Mouse (Mus musculus): Measurements from ENCODE around the gene Usmg5. TPM values are rescaled to one million over a fixed set of nuclear protein-coding genes. Genes with fewer than 3 reads are reported as not detected.
A peak's percentile ranks its signal among the peaks of the same experiment; 100 is the strongest.

Usmg5 gene
- polyA plus RNA-seq, 1 experiment from 2014 or later: 1,548 TPM

GRCm38 (mm10) chr19:47118634-47119033 lies 28.2 kb upstream of the Usmg5 start:
- H3K36me3 ChIP-seq: peaks cover 56% of the 10 kb centered on the region
- WGBS: 88% methylated on average over 2 of the region's 2 CpGs
- no peak overlapping the region for H3K9ac ChIP-seq
- H3K4me3 ChIP-seq: no peak overlapping the region
- H3K4me2 ChIP-seq: no peak overlapping the region
- no peaks in the 10 kb centered on the region for H3K27me3 ChIP-seq
- ATAC-seq (ENCODE audit: low FRiP score, low read depth): no peak
- no peaks in the 10 kb centered on the region for H3K9me3 ChIP-seq
- no peaks in the 10 kb centered on the region for H3K4me1 ChIP-seq (replicated peaks)
- no peak overlapping the region for H3K27ac ChIP-seq (replicated peaks)

- Histone ChIP-seq H3K9ac (no peak overlapping the region), H3K9me3 (no peaks in the 10 kb centered on the region), H3K27ac (replicated peaks) (no peak overlapping the region), H3K4me1 (replicated peaks) (no peaks in the 10 kb centered on the region), H3K4me3 (no peak overlapping the region), H3K27me3 (no peaks in the 10 kb centered on the region), H3K4me2 (no peak overlapping the region), H3K36me3 (peaks cover 96% of the 10 kb centered on the region)
- WGBS: 97% methylated on average over 9 of the region's 9 CpGs
- ATAC-seq (ENCODE audit: low FRiP score, low read depth): no peak
Observed at GRCm38 (mm10) chr19:47104641-47105271, 14.3 kb upstream of the Usmg5 start.

GRCm38 (mm10) chr19:47101080-47101479 lies 10.6 kb upstream of the Usmg5 start:
- Histone ChIP-seq H3K27me3 (no peaks in the 10 kb centered on the region), H3K36me3 (peaks cover 91% of the 10 kb centered on the region), H3K9ac (no peak overlapping the region), H3K9me3 (no peaks in the 10 kb centered on the region), H3K27ac (replicated peaks) (no peak overlapping the region), H3K4me3 (no peak overlapping the region), H3K4me1 (replicated peaks) (no peaks in the 10 kb centered on the region), H3K4me2 (no peak overlapping the region)
- 97% methylated on average over 5 of the region's 5 CpGs for WGBS
- ATAC-seq (ENCODE audit: low FRiP score, low read depth): no peak

DNA sequence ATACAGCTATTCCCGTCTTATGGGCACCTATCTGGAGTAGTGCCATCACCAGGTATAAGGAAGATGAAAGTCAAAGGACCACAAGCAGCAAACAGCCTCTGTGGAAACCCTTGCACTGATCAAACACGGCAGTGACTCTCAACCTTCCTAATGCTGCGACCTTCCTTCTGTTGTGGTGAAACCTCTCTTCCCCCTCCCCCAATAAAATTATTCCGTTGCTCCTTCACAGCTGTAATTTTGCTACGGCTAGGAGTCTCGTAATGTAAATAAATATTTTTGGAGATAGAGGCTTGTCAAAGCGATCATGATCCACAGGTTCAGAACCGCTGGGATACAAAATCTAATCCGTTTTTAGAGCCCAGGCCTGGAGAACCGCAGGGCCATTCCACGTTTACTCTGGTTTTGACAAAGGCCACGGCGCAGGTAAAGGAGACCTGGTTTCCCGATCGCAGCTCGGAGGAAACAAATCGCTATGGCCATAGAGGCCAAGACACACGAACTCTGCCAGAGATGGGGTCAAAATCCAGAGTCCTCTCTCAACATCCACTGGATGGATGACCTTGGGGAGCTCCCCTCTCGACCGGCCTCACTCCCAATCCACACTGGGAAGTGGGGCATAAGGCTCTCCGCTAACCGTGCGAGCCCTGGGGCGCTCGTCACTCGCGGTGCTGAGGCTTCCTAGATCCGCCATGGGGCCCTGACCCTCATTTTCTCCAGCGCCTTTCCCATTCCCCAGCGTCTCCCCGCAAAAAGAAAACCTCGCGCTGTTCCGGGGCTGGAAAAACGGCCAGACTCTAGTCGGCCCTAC lies 525 bp downstream of the Usmg5 start:
- peaks cover 27% of the 10 kb centered on the region for H3K36me3 ChIP-seq
- H3K4me1 ChIP-seq (replicated peaks): peaks cover 35% of the 10 kb centered on the region
- H3K9ac ChIP-seq: peak overlapping the region; percentile 96
- peak overlapping the region; percentile 83 for H3K4me2 ChIP-seq
- H3K4me3 ChIP-seq: peak overlapping the region; percentile 90
- H3K27me3 ChIP-seq: no peaks in the 10 kb centered on the region
- peak; percentile 60 for ATAC-seq (ENCODE audit: low FRiP score, low read depth)
- H3K27ac ChIP-seq (replicated peaks): peak overlapping the region; percentile 87
- 3% methylated on average over 36 of the region's 36 CpGs for WGBS
- H3K9me3 ChIP-seq: no peaks in the 10 kb centered on the region

DNA sequence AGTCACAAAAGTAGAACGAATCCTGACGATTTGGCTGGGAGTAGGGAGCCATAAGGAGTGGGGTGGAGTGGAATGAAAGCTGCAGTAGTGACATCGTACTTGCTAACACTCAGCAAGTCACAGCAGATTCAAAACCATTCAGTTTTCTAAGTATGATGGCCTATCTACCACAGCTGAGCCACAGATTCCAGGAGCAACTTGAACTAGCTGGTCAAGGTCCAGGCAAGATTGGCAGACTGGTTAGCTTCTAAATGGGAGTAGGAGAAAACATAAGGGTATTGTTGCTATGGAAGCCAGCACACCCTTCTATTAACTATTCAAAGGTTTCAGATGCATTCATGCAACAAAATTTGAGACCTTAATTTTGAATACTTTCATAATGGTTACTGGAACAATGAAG lies 2.2 kb downstream of the Usmg5 start:
- Histone ChIP-seq H3K9me3 (no peaks in the 10 kb centered on the region), H3K27me3 (no peaks in the 10 kb centered on the region), H3K4me3 (no peak overlapping the region), H3K4me1 (replicated peaks) (peaks cover 35% of the 10 kb centered on the region), H3K36me3 (peaks cover 34% of the 10 kb centered on the region), H3K9ac (no peak overlapping the region), H3K4me2 (no peak overlapping the region), H3K27ac (replicated peaks) (no peak overlapping the region)
- WGBS: 96% methylated on average over 3 of the region's 3 CpGs
- no peak for ATAC-seq (ENCODE audit: low FRiP score, low read depth)

DNA sequence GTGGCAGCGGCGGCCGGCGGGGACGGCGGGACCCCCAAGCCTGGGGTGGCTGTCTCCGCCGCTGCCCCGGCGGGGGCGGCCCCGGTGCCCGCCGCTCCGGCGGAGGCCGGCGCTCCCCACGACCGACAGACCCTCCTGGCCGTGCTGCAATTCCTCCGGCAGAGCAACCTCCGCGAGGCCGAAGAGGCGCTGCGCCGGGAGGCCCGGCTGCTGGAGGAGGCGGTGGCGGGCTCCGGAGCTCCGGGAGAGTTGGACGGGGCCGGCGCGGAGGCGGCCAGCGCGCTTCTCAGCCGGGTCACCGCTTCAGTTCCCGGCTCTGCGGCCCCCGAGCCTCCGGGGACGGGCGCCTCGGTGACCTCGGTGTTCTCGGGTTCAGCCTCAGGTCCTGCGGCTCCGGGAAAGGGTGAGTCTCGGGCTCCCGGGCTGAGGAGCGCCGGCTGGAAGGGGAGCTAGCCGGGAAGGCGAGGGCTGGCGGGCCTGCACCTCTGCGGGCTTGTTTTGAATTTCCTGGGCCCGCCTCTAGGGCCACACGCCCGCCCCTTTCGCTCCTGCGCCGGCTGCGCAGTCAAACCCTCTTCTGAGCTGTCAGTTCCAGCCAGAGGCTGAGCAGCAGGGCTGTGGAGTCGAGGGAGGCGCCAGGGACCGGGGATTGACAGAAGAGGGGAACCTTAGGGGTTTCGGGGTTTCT lies 22.4 kb downstream of the Usmg5 start:
- no peaks in the 10 kb centered on the region for H3K9me3 ChIP-seq
- H3K27ac ChIP-seq (replicated peaks): peak overlapping the region; percentile 92
- H3K4me1 ChIP-seq (replicated peaks): peaks cover 16% of the 10 kb centered on the region
- peak overlapping the region; percentile 70 for H3K4me3 ChIP-seq
- under 1% methylated on average over 65 of the region's 72 CpGs for WGBS
- peaks cover 13% of the 10 kb centered on the region for H3K36me3 ChIP-seq
- no peaks in the 10 kb centered on the region for H3K27me3 ChIP-seq
- H3K9ac ChIP-seq: peak overlapping the region; percentile 82
- H3K4me2 ChIP-seq: peak overlapping the region; percentile 64
- peak; percentile 93 for ATAC-seq (ENCODE audit: low FRiP score, low read depth)

DNA sequence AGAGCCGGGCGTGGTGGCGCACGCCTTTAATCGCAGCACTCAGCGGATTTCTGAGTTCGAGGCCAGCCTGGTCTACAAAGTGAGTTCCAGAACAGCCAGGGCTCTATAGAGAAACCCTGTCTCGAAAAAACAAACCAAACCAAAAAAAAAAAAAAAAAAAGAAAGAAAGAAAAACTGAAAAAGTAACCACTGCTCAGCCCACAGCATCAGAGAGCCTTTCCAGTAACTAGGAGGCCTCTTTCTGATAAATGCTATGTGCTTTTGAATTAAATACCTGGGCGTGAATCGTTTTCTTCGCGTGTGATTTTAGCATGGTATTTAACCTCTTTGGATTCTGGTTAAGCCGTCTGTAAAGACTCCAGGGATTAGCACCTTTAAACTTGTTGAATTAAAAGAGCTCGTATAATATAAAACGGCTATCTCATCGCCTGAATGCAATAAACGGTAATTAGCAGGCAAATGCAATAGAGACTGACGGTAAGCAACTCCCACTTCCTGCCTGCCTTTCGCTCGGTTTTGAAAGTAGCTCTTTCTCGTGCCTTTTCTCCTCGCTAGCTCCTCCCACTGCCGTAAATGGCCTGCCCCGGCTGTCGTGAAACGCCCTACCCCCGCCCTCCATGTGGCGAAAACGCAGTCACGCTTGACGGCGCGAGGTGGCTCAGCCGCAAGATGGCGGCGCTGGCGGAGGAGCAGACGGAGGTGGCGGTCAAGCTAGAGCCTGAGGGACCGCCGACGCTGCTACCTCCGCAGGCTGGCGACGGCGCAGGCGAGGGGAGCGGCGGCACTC lies 23.2 kb downstream of the Usmg5 start, which contains the start of gene Taf5:
Taf5 (plus strand) TSS at position 651 of the 787 bp plus-strand sequence.
- H3K4me2 ChIP-seq: peak within 1 kb of the TSS; percentile 64
- no peaks in the 10 kb centered on the region for H3K9me3 ChIP-seq
- H3K9ac ChIP-seq: peak within 1 kb of the TSS; percentile 82
- 12% methylated on average over 49 of the region's 49 CpGs for WGBS
- no peaks in the 10 kb centered on the region for H3K27me3 ChIP-seq
- H3K4me3 ChIP-seq: peak within 1 kb of the TSS; percentile 70
- peak within 1 kb of the TSS; percentile 92 for H3K27ac ChIP-seq (replicated peaks)
- H3K4me1 ChIP-seq (replicated peaks): peaks cover 16% of the 10 kb centered on the region
- peaks cover 6% of the 10 kb centered on the region; the same call in 1 of the 2 replicates for H3K36me3 ChIP-seq
- peak; percentile 84 for ATAC-seq (ENCODE audit: low FRiP score, low read depth)

- Histone ChIP-seq H3K27ac (replicated peaks) (no peak overlapping the region), H3K9ac (no peak overlapping the region), H3K27me3 (no peaks in the 10 kb centered on the region), H3K4me3 (no peak overlapping the region), H3K4me2 (no peak overlapping the region), H3K4me1 (replicated peaks) (peaks cover 16% of the 10 kb centered on the region), H3K36me3 (no peaks in the 10 kb centered on the region), H3K9me3 (no peaks in the 10 kb centered on the region)
- 93% methylated on average over 3 of the region's 3 CpGs for WGBS
- ATAC-seq (ENCODE audit: low FRiP score, low read depth): no peak
Observed at GRCm38 (mm10) chr19:47065860-47066259, 24.6 kb downstream of the Usmg5 start.

- Histone ChIP-seq H3K27me3 (no peaks in the 10 kb centered on the region; the same call in 1 of the 2 replicates), H3K4me1 (replicated peaks) (no peaks in the 10 kb centered on the region), H3K9me3 (no peaks in the 10 kb centered on the region), H3K27ac (replicated peaks) (no peak overlapping the region), H3K4me2 (no peak overlapping the region), H3K4me3 (no peak overlapping the region), H3K36me3 (no peaks in the 10 kb centered on the region), H3K9ac (no peak overlapping the region)
- ATAC-seq (ENCODE audit: low FRiP score, low read depth): no peak
- 70% methylated on average over 1 of the region's 1 CpGs for WGBS
Observed at GRCm38 (mm10) chr19:47057684-47058083, 32.8 kb downstream of the Usmg5 start.

DNA sequence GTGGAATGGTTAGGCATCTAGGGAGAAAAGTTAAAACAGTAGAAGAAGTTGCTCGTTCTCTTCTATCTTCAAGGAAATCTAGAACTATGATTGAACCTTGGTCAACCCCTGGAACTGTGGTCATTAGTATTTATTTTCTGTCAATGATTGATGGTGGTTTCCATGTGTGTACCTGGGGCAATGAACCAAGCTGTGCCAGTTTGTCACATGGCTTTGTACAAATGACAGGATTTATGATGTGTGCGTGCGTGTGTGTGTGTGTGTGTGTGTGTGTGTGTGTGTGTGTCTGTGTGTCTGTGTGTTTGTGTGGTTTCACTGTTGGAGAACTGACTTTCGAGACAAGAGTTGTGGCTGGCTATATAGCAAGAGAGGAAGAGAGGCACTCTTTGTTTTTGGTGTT lies 37.0 kb downstream of the Usmg5 start:
- Histone ChIP-seq H3K27me3 (no peaks in the 10 kb centered on the region; the same call in 1 of the 2 replicates), H3K4me3 (no peak overlapping the region), H3K4me1 (replicated peaks) (peaks cover 18% of the 10 kb centered on the region), H3K9me3 (no peaks in the 10 kb centered on the region), H3K36me3 (no peaks in the 10 kb centered on the region), H3K27ac (replicated peaks) (no peak overlapping the region), H3K9ac (no peak overlapping the region), H3K4me2 (no peak overlapping the region)
- WGBS: 91% methylated on average over 4 of the region's 4 CpGs
- ATAC-seq (ENCODE audit: low FRiP score, low read depth): no peak

GRCm38 (mm10) chr19:47052927-47053326 lies 37.5 kb downstream of the Usmg5 start:
- 81% methylated on average over 4 of the region's 4 CpGs for WGBS
- H3K27me3 ChIP-seq: no peaks in the 10 kb centered on the region; the same call in 1 of the 2 replicates
- H3K9me3 ChIP-seq: no peaks in the 10 kb centered on the region
- no peak overlapping the region for H3K4me2 ChIP-seq
- H3K36me3 ChIP-seq: no peaks in the 10 kb centered on the region
- H3K4me1 ChIP-seq (replicated peaks): peaks cover 18% of the 10 kb centered on the region
- H3K27ac ChIP-seq (replicated peaks): no peak overlapping the region
- no peak for ATAC-seq (ENCODE audit: low FRiP score, low read depth)
- no peak overlapping the region for H3K4me3 ChIP-seq
- H3K9ac ChIP-seq: no peak overlapping the region

Measured in hindbrain, embryonic 15.5 days (tissue).